Mouse (Mus musculus): ENCODE data around the gene Crls1. TPM values are rescaled to one million over a fixed set of nuclear protein-coding genes. Genes with fewer than 3 reads are reported as not detected.

Gene Crls1
- polyA plus RNA-seq, 1 experiment from 2014 or later: 9.0 TPM

Other genes starting within 250 kb of the Crls1 start
- 13.4 and 14.9 TPM in 2 replicates for gene Shld1, start 159.7 kb upstream of the Crls1 start, polyA plus RNA-seq (2015; fragmentation: Nextera tagmentation; extraction: Ambion mirVana)
- gene Chgb, start 65.4 kb upstream of the Crls1 start, polyA plus RNA-seq (2015; fragmentation: Nextera tagmentation; extraction: Ambion mirVana): 0.53 and 1.4 TPM in 2 replicates
- 19.3 and 20.1 TPM in 2 replicates for gene Trmt6, start 30.6 kb upstream of the Crls1 start, polyA plus RNA-seq (2015; fragmentation: Nextera tagmentation; extraction: Ambion mirVana)
- gene Mcm8, start 30.5 kb upstream of the Crls1 start, polyA plus RNA-seq (2015; fragmentation: Nextera tagmentation; extraction: Ambion mirVana): 10.4 and 12.0 TPM in 2 replicates
- gene Lrrn4, start 34.2 kb downstream of the Crls1 start, polyA plus RNA-seq (2015; fragmentation: Nextera tagmentation; extraction: Ambion mirVana): 12.7 and 18.3 TPM in 2 replicates
- 0.13 and 0.88 TPM in 2 replicates for gene Fermt1, start 99.2 kb downstream of the Crls1 start, polyA plus RNA-seq (2015; fragmentation: Nextera tagmentation; extraction: Ambion mirVana)